Mouse (Mus musculus) stomach, postnatal 0 days (tissue): Measurements from ENCODE around the gene Fxyd6. TPM values are rescaled to one million over a fixed set of nuclear protein-coding genes. Genes with fewer than 3 reads are reported as not detected.
A peak's percentile ranks its signal among the peaks of the same experiment; 100 is the strongest.

Source experiments
- ATAC-seq: fragments of 200-750 bp; cut with Nextera tagmentation; 2 replicates; pipeline ENCODE4 v1.8.0; 2017; ENCODE audit not compliant: low FRiP score, low TSS enrichment
- DNase-seq: peaks from one replicate; pipeline ENCODE4 v3.0.0-alpha.2; 2016; ENCODE audit warnings: low spot score
- H3K27ac ChIP-seq: fragments of 300-500 bp; sonication (generic); replicated peaks from 2 replicates; pipeline ENCODE4 v1.5.1; 2014; ENCODE audit warnings: mild to moderate bottlenecking, control low read depth
- H3K27me3 ChIP-seq: fragments of 300-500 bp; sonication (generic); 2 replicates; pipeline ENCODE4 v1.6.1; 2014; ENCODE audit warnings: low read length; ENCODE audit not compliant: control insufficient read depth, insufficient read depth
- H3K36me3 ChIP-seq: fragments of 300-500 bp; sonication (generic); 2 replicates; pipeline ENCODE4 v1.6.1; 2014; ENCODE audit warnings: low read length, mixed read lengths; ENCODE audit not compliant: control insufficient read depth, insufficient read depth
- H3K4me1 ChIP-seq: fragments of 300-500 bp; sonication (generic); replicated peaks from 2 replicates; pipeline ENCODE4 v1.6.1; 2014; ENCODE audit warnings: antibody characterized with exemption; ENCODE audit not compliant: control insufficient read depth, insufficient read depth
- H3K4me2 ChIP-seq: fragments of 300-500 bp; sonication (generic); replicated peaks from 2 replicates; pipeline ENCODE4 v1.6.1; 2014; ENCODE audit warnings: low read depth, mild to moderate bottlenecking, control low read depth, moderate library complexity
- H3K4me3 ChIP-seq: fragments of 300-500 bp; sonication (generic); 2 replicates; pipeline ENCODE4 v1.5.1; 2014; ENCODE audit warnings: low read depth, low read length, control low read depth
- H3K9ac ChIP-seq: fragments of 300-500 bp; sonication (generic); 2 replicates; pipeline ENCODE4 v1.6.1; 2014; ENCODE audit warnings: mild to moderate bottlenecking, low read length, control low read depth, mixed read lengths
- H3K9me3 ChIP-seq: fragments of 300-500 bp; sonication (generic); 2 replicates; pipeline ENCODE4 v1.6.1; 2016; ENCODE audit warnings: low read length; ENCODE audit not compliant: control insufficient read depth
- CTCF ChIP-seq: IDR thresholded peaks from 2 replicates; pipeline ENCODE4 v1.5.1; 2016; ENCODE audit warnings: antibody characterized with exemption, low read depth, mild to moderate bottlenecking, moderate library complexity
- EP300 ChIP-seq: optimal IDR thresholded peaks from 2 replicates; pipeline ENCODE3; 2016; ENCODE audit warnings: antibody characterized with exemption
- WGBS: fragments of 180-500 bp; shearing (Covaris S2); extraction: QIAGEN DNeasy Blood & Tissue Kit; methylation state at CpG from one replicate; pipeline ENCODE4 v1.1.7; 2014; 5-methylcytosine and 5-hydroxymethylcytosine counted together
- polyA plus RNA-seq: library from polyadenylated mRNA; unstranded; fragments of >200 nt; fragmentation: Nextera tagmentation; extraction: Ambion mirVana; gene quantifications from 2 replicates; pipeline ENCODE4 v1.2.1, GENCODE M21; 2015

The Fxyd6 gene
- polyA plus RNA-seq, 1 experiment from 2014 or later, result 66.9 TPM

DNA sequence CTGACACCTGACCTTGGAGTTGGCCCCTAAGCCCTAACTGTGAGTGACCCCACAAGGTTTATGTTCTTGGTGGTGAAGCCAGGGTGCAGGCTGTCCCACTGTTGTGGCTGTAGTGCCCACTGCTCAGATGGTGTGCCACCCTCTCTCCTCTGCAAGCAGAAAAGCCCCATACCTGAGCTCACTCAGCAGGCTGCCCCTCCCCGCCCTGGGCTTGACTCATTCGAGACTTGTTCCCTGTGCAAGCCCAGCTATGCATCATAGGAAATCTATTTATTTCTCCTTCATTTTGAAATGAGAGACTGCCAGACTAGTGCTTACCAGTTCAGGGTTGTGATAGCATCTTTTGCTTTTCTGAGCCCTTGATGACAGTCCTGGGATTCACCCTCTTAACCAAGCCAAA is 32.6 kb upstream of the Fxyd6 start:
- ATAC-seq (peak; percentile 49; the same call in 1 of the 2 replicates), DNase-seq (no peak)
- TF ChIP-seq EP300 (no peak), CTCF (no peak)
- Histone ChIP-seq H3K9me3 (no peaks in the 10 kb centered on the region), H3K4me3 (no peak overlapping the region), H3K4me1 (no peaks in the 10 kb centered on the region), H3K9ac (no peak overlapping the region), H3K27me3 (no peaks in the 10 kb centered on the region), H3K36me3 (no peaks in the 10 kb centered on the region), H3K27ac (no peak overlapping the region), H3K4me2 (no peak overlapping the region)
- WGBS, result 60% methylated on average over 2 of the region's 2 CpGs

GRCm38 (mm10) chr9:45343066-45343465 is 26.9 kb upstream of the Fxyd6 start:
- Histone ChIP-seq H3K27me3 (no peaks in the 10 kb centered on the region), H3K36me3 (no peaks in the 10 kb centered on the region), H3K27ac (no peak overlapping the region), H3K4me2 (no peak overlapping the region), H3K9ac (no peak overlapping the region), H3K9me3 (no peaks in the 10 kb centered on the region), H3K4me3 (no peak overlapping the region), H3K4me1 (no peaks in the 10 kb centered on the region)
- ATAC-seq (no peak), DNase-seq (no peak)
- WGBS, result 94% methylated on average over 3 of the region's 3 CpGs
- no peak for TF ChIP-seq CTCF
- TF ChIP-seq EP300, result no peak

GRCm38 (mm10) chr9:45345516-45345915 is 24.5 kb upstream of the Fxyd6 start:
- peak; percentile 76 for TF ChIP-seq CTCF
- TF ChIP-seq EP300, result no peak
- H3K27me3 ChIP-seq, result no peaks in the 10 kb centered on the region
- 0 out of 2 replicates have a peak, but pooled peaks have one; percentile 18 for ATAC-seq

DNA sequence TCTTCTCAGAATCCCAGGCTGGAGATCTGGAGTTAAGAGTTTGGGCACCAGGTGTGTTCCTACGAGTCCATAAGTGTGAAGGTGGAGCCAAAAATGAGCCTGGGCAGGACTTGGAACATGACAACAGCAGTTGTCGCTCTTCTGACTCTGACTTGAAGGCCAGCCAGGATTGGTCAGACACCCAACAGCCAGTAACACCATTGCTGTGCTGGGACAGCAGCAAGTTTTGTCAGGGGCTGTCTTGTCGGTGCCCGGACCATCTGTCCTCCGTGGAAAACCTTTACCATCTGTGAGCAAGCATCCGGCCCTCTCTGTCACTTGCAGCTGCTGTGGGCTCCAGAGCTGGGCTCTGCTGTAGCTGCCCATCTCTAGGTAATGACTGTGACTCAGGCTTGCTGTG is 23.7 kb upstream of the Fxyd6 start:
- Histone ChIP-seq H3K36me3 (no peaks in the 10 kb centered on the region), H3K27ac (no peak overlapping the region), H3K4me2 (no peak overlapping the region), H3K4me3 (no peak overlapping the region), H3K4me1 (no peaks in the 10 kb centered on the region), H3K9ac (no peak overlapping the region), H3K9me3 (no peaks in the 10 kb centered on the region), H3K27me3 (no peaks in the 10 kb centered on the region)
- 64% methylated on average over 6 of the region's 6 CpGs for WGBS
- TF ChIP-seq CTCF (no peak), EP300 (no peak)
- DNase-seq (no peak), ATAC-seq (no peak)

More at GRCm38 (mm10) chr9:45345516-45345915, 24.5 kb upstream of the Fxyd6 start:
- Histone ChIP-seq H3K36me3 (no peaks in the 10 kb centered on the region), H3K4me3 (no peak overlapping the region), H3K4me1 (no peaks in the 10 kb centered on the region), H3K4me2 (no peak overlapping the region), H3K9me3 (no peaks in the 10 kb centered on the region), H3K9ac (no peak overlapping the region), H3K27ac (no peak overlapping the region)
- no peak for DNase-seq
- 68% methylated on average over 2 of the region's 2 CpGs for WGBS

- no peaks in the 10 kb centered on the region for H3K9me3 ChIP-seq
- H3K4me1 ChIP-seq, result no peaks in the 10 kb centered on the region
- H3K27me3 ChIP-seq, result no peaks in the 10 kb centered on the region
- WGBS, result 59% methylated on average over 6 of the region's 6 CpGs
- no peaks in the 10 kb centered on the region for H3K36me3 ChIP-seq
- H3K27ac ChIP-seq, result no peak overlapping the region
- no peak overlapping the region for H3K9ac ChIP-seq
- ATAC-seq, result no peak
- H3K4me3 ChIP-seq, result no peak overlapping the region
- no peak for DNase-seq
- no peak for TF ChIP-seq EP300
- TF ChIP-seq CTCF, result no peak
- no peak overlapping the region for H3K4me2 ChIP-seq
These were observed 21.4 kb upstream of the Fxyd6 start for GRCm38 (mm10) chr9:45348560-45348959.

DNA sequence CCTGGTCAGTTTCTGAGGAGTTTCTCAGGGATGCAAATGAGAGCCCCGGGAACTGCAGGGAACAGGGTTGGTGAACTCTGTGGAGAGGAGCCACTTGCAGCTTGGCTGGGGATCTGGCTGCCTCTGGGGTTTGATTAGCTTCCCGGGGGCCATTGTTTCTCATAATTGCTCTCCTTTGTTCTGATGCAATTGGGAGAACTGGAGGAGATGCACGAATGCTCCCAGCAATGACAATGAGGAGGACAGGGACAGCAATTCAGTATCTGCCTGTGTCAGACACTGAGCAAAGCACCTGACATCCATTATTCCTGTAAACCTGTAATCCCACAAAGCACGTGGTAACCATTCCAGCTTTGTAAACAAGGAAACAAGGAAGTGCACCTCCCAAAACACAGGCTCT is 20.8 kb upstream of the Fxyd6 start:
- WGBS, result 54% methylated on average over 4 of the region's 4 CpGs
- no peaks in the 10 kb centered on the region for H3K27me3 ChIP-seq

More for the DNA sequence above, 20.8 kb upstream of the Fxyd6 start:
- H3K27ac ChIP-seq, result no peak overlapping the region
- H3K36me3 ChIP-seq, result no peaks in the 10 kb centered on the region
- DNase-seq (no peak), ATAC-seq (no peak)
- H3K9me3 ChIP-seq, result no peaks in the 10 kb centered on the region
- no peak overlapping the region for H3K4me3 ChIP-seq
- TF ChIP-seq EP300, result no peak
- no peak for TF ChIP-seq CTCF
- no peak overlapping the region for H3K9ac ChIP-seq
- H3K4me2 ChIP-seq, result no peak overlapping the region
- no peaks in the 10 kb centered on the region for H3K4me1 ChIP-seq
